Mouse (Mus musculus): ENCODE data around the gene Vpreb1. TPM values are rescaled to one million over a fixed set of nuclear protein-coding genes. Genes with fewer than 3 reads are reported as not detected.

Vpreb1 gene
- polyA plus RNA-seq, 1 experiment from 2014 or later: 0.73 TPM

DNA sequence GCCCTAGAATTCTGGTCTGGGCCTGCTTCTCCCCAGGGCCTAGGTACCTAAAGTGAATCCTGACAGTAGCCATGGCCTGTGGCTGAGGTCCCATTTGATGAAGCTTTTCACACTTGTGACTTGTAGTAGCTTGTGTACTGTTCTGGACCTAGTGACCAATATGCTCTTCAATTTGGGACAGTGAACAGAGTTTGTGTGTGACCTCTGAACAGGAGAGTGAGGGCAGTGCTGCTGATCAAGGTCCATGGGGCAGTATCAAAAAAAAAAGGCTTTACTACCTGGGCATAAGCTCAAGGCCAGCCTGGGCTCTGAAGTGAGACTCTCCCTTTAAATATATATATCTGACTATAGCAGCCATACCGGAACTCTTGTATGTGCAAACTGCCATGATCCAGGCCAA, 17.7 kb upstream of the Vpreb1 start:
- Histone ChIP-seq H3K27ac (ENCODE audit: low read depth, low read length) (no peak overlapping the region), H3K27me3 (replicated peaks; ENCODE audit: control insufficient read depth, insufficient read depth, low read length) (no peaks in the 10 kb centered on the region), H3K9ac (ENCODE audit: low read depth, low read length) (no peak overlapping the region), H3K4me3 (ENCODE audit: low read depth, low read length) (no peak overlapping the region), H3K4me1 (replicated peaks; ENCODE audit: control insufficient read depth, insufficient read depth, low read length) (no peaks in the 10 kb centered on the region), H3K9me3 (ENCODE audit: control insufficient read depth) (no peaks in the 10 kb centered on the region), H3K36me3 (ENCODE audit: control insufficient read depth, insufficient read depth) (peaks cover 98% of the 10 kb centered on the region), H3K4me2 (replicated peaks; ENCODE audit: low read depth) (no peak overlapping the region)
- TF ChIP-seq CTCF (IDR thresholded peaks at IDR 0.05; ENCODE audit: low read depth): no peak
- no peak for ATAC-seq
- 92% methylated on average over 1 of the region's 1 CpGs for WGBS

DNA sequence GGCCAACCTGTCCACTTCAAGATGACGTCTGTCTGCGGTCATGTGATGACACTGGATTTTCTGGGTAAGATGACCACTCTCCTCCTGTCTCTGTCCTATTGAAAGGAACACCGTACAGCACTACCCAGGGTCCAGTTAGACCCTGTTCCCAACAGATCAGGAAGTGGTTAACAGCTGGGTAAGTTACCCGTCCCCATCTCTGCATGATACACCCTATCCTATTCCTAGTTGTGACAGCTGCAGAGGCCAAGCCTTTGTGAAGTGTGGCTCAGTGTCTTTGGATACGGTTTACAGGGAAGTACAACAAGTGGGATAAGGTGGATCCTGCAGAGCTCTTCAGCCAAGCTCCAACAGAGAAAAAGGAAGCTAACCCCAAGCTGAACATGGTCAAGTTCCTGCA, 8.4 kb upstream of the Vpreb1 start:
- Histone ChIP-seq H3K9ac (ENCODE audit: low read depth, low read length) (no peak overlapping the region), H3K4me2 (replicated peaks; ENCODE audit: low read depth) (no peak overlapping the region), H3K4me3 (ENCODE audit: low read depth, low read length) (no peak overlapping the region), H3K27me3 (replicated peaks; ENCODE audit: control insufficient read depth, insufficient read depth, low read length) (no peaks in the 10 kb centered on the region), H3K36me3 (ENCODE audit: control insufficient read depth, insufficient read depth) (peaks cover 62% of the 10 kb centered on the region), H3K27ac (ENCODE audit: low read depth, low read length) (no peak overlapping the region), H3K4me1 (replicated peaks; ENCODE audit: control insufficient read depth, insufficient read depth, low read length) (no peaks in the 10 kb centered on the region), H3K9me3 (ENCODE audit: control insufficient read depth) (no peaks in the 10 kb centered on the region)
- WGBS: 97% methylated on average over 5 of the region's 5 CpGs
- TF ChIP-seq CTCF (IDR thresholded peaks at IDR 0.05; ENCODE audit: low read depth): no peak
- no peak for ATAC-seq

DNA sequence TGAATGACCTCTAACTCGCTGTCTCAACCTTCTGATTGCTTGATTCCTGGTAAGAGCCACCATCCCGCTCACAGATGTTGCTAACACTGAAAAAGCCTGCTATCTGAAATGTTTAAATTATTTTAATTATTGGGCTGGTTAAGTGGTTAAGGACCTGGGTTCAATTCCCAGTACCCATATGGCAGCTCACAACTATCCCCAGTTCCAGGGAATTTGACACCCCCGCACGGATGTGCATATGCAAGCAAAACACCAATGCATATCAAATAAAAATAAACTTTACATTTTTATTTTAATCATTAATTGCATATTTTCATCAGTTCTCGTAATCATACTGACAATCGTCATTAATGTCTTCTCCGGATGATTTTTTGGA, 414 bp downstream of the Vpreb1 start:
- no peaks in the 10 kb centered on the region for H3K9me3 ChIP-seq (ENCODE audit: control insufficient read depth)
- WGBS: 35% methylated on average over 7 of the region's 7 CpGs
- no peak overlapping the region; the same call in 1 of the 2 replicates for H3K9ac ChIP-seq (ENCODE audit: low read depth, low read length)
- H3K4me1 ChIP-seq (replicated peaks; ENCODE audit: control insufficient read depth, insufficient read depth, low read length): no peaks in the 10 kb centered on the region
- peak overlapping the region; percentile 93 for H3K4me3 ChIP-seq (ENCODE audit: low read depth, low read length)
- no peak for TF ChIP-seq CTCF (IDR thresholded peaks at IDR 0.05; ENCODE audit: low read depth)
- H3K4me2 ChIP-seq (replicated peaks; ENCODE audit: low read depth): peak overlapping the region; percentile 82
- H3K27ac ChIP-seq (ENCODE audit: low read depth, low read length): no peak overlapping the region
- peak; percentile 28; the same call in 1 of the 2 replicates for ATAC-seq
- H3K27me3 ChIP-seq (replicated peaks; ENCODE audit: control insufficient read depth, insufficient read depth, low read length): no peaks in the 10 kb centered on the region
- no peaks in the 10 kb centered on the region for H3K36me3 ChIP-seq (ENCODE audit: control insufficient read depth, insufficient read depth)

DNA sequence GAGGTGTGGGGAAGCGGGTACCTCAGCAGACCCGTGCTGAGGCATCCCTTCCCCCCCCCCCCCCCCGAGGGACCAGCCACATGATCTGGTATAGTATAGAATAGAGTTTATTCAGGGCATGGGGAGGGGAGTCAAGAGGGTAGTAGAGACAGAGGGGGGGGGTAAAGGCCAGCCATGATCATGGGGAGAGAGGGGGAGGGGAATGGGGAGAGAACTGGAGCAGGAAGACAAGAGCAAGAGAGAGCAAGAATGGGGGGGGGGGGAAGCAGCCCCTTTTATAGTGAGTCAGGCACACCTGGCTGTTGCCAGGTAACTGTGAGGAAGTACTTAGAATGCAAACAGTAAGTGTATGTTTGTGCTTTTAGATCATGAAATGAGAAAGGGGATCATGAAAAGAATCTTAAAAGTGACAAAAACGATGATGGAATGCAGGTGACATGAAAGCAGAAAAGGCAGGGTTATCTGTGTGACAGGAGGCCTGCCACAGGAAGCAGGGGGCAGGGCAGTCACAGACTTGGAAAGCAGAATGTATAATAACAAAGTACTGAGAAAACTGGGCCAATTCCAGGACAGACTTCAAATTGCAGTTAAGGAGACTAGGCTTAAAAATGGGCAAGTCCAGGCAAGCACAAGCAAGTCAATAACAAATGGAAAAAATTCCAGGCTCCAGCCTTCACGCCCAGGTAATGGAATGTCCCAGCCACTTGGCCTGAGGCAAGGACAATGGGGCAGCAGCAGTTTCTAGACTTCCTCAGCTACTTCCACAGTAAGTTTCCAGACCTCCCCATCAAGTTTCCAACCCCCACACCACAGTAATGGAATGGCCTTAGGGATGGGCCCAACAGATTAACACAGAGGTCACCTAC, 4.7 kb downstream of the Vpreb1 start:
- no peak for ATAC-seq
- 49% methylated on average over 4 of the region's 5 CpGs for WGBS
- Histone ChIP-seq H3K27ac (ENCODE audit: low read depth, low read length) (no peak overlapping the region), H3K4me2 (replicated peaks; ENCODE audit: low read depth) (no peak overlapping the region), H3K4me1 (replicated peaks; ENCODE audit: control insufficient read depth, insufficient read depth, low read length) (no peaks in the 10 kb centered on the region), H3K27me3 (replicated peaks; ENCODE audit: control insufficient read depth, insufficient read depth, low read length) (no peaks in the 10 kb centered on the region), H3K9me3 (ENCODE audit: control insufficient read depth) (no peaks in the 10 kb centered on the region), H3K4me3 (ENCODE audit: low read depth, low read length) (no peak overlapping the region), H3K9ac (ENCODE audit: low read depth, low read length) (no peak overlapping the region), H3K36me3 (ENCODE audit: control insufficient read depth, insufficient read depth) (no peaks in the 10 kb centered on the region)
- no peak for TF ChIP-seq CTCF (IDR thresholded peaks at IDR 0.05; ENCODE audit: low read depth)

DNA sequence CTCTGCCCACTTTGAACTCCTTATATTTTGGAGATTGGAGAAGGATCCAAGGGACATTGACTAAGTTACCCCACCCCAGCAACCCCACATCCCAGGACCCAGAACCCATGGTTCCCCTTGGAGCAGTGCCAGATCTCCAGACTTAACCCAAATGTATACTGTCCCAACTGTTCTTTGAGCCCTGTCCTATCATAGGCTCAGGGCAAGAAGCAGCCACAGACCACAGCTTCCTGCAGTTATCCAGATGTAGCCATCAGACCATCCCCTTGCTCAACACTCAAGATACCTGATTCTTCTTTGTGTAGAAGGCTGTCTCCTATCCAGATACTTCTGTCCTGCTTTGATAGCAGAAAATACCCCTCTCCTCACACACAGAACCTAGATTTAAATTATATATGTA, 5.4 kb downstream of the Vpreb1 start:
- no peaks in the 10 kb centered on the region for H3K9me3 ChIP-seq (ENCODE audit: control insufficient read depth)
- no peak for ATAC-seq
- no peaks in the 10 kb centered on the region for H3K27me3 ChIP-seq (replicated peaks; ENCODE audit: control insufficient read depth, insufficient read depth, low read length)
- no peak for TF ChIP-seq CTCF (IDR thresholded peaks at IDR 0.05; ENCODE audit: low read depth)
- no peak overlapping the region for H3K4me3 ChIP-seq (ENCODE audit: low read depth, low read length)
- H3K4me1 ChIP-seq (replicated peaks; ENCODE audit: control insufficient read depth, insufficient read depth, low read length): no peaks in the 10 kb centered on the region
- H3K36me3 ChIP-seq (ENCODE audit: control insufficient read depth, insufficient read depth): no peaks in the 10 kb centered on the region
- no peak overlapping the region for H3K4me2 ChIP-seq (replicated peaks; ENCODE audit: low read depth)
- H3K9ac ChIP-seq (ENCODE audit: low read depth, low read length): no peak overlapping the region
- H3K27ac ChIP-seq (ENCODE audit: low read depth, low read length): no peak overlapping the region

DNA sequence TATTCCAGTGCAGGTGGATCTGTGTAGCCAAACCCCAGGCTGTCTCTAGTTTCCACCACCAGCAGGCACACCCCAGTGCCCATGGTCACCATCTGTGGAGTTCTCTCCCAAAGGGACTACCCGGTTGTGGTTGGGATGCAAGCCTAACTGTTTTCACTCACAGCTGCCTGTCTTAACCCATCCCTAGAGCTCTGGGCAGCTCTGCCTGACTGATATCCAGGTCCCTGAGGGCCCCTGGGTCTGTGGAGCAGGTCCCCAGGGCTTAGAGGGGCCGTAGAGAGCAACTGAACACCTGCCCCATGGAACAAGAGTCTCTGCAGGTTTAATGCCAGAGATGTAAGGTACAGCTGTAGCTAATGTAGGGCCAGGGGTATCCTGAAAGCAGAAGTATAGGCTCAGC, 6.7 kb downstream of the Vpreb1 start, which contains the start of gene Igll1:
Igll1 (minus strand) TSS at position 8 of the 400 bp plus-strand sequence.
- Histone ChIP-seq H3K4me3 (ENCODE audit: low read depth, low read length) (no peak within 1 kb of the TSS), H3K9me3 (ENCODE audit: control insufficient read depth) (no peaks in the 10 kb centered on the region), H3K27ac (ENCODE audit: low read depth, low read length) (no peak within 1 kb of the TSS), H3K4me1 (replicated peaks; ENCODE audit: control insufficient read depth, insufficient read depth, low read length) (no peaks in the 10 kb centered on the region), H3K9ac (ENCODE audit: low read depth, low read length) (no peak within 1 kb of the TSS), H3K4me2 (replicated peaks; ENCODE audit: low read depth) (no peak within 1 kb of the TSS), H3K27me3 (replicated peaks; ENCODE audit: control insufficient read depth, insufficient read depth, low read length) (no peaks in the 10 kb centered on the region), H3K36me3 (ENCODE audit: control insufficient read depth, insufficient read depth) (no peaks in the 10 kb centered on the region)
- ATAC-seq: no peak
- no peak for TF ChIP-seq CTCF (IDR thresholded peaks at IDR 0.05; ENCODE audit: low read depth)
- WGBS: 66% methylated on average over 2 of the region's 2 CpGs
